Comparison of ENCODE assay signal across 8 mouse cellular contexts in the genomic region with DNA sequence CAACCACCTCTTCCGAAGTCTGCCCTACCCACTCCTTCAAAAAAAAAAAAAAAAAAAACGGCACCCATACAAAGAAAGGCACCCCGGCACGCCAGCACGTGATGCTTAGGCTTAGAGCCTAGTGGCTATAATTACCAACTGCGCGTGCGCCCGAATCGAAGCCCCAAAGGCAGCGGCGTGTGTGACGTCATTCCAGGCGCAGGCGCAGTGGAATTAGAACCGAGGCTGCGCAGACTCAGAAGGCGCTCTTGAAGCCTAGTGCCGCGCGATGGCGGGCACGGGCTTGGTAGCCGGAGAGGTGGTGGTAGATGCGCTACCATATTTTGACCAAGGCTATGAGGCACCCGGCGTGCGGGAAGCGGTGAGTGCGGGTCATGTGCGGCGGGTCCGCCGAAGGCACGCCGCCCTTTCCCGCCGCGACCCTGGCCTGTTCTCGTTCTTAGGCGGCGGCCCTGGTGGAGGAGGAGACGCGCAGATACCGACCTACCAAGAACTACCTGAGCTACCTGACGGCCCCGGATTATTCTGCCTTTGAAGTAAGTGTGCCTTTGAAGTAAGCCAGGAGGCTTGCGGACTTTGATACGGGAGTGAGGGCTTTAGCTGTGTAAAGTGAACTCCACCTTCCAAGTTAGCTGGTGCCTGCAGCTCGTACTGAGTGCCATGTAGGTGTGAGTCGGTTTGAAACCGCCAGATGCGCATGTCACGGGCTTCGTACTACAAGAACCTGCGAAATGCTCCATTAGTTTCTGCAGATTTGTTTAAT. TPM values are rescaled to one million over a fixed set of nuclear protein-coding genes. Genes with fewer than 3 reads are reported as not detected.
A peak's percentile ranks its signal among the peaks of the same experiment; 100 is the strongest.
DNase-seq lines count a peak whose midpoint lies in the region; ATAC-seq lines count a peak whose summit lies in the region.

A gene (plus strand): TSS at position 151 of the 763 bp plus-strand sequence.

- peak within 1 kb of the TSS; percentile 79 for H3K4me3 ChIP-seq in hindbrain, embryonic 13.5 days

- peak; percentile 97 for ATAC-seq in hindbrain, embryonic 13.5 days (ENCODE audit: low FRiP score)

- no peaks in the 10 kb centered on the region for H3K9me3 ChIP-seq in hindbrain, embryonic 13.5 days

- peak within 1 kb of the TSS; percentile 89 for H3K9ac ChIP-seq in hindbrain, embryonic 13.5 days

- peak within 1 kb of the TSS; percentile 74 for H3K4me2 ChIP-seq in hindbrain, embryonic 13.5 days

- peaks cover 31% of the 10 kb centered on the region for H3K36me3 ChIP-seq in hindbrain, embryonic 13.5 days

- peak; percentile 100 for DNase-seq in NIH3T3 (ENCODE audit: low read depth)
- peak; percentile 100 for DNase-seq in cerebellum, postnatal 10 days
- peak; percentile 97 to 99 for DNase-seq in frontal cortex, postnatal 14 days (ENCODE audit: low spot score in 2 of 2)
- peak; percentile 95 to 99 for DNase-seq in layer of hippocampus, postnatal 25 days (ENCODE audit: extremely low spot score in 1 of 2, low spot score in 1 of 2)
- DNase-seq in lung, postnatal 25 days (ENCODE audit: low spot score) = peak; percentile 98
- peak; percentile 100 for DNase-seq in retina, embryonic 14.5 days (ENCODE audit: low spot score)
- DNase-seq in thymus, postnatal 4 days = peak; percentile 100

- peaks cover 18% of the 10 kb centered on the region for H3K4me1 ChIP-seq in hindbrain, embryonic 13.5 days (replicated peaks)

- WGBS in hindbrain, embryonic 13.5 days = under 1% methylated on average over 56 of the region's 56 CpGs

- peak within 1 kb of the TSS; percentile 86 for H3K27ac ChIP-seq in hindbrain, embryonic 13.5 days

- 0 out of 2 replicates have a peak, but pooled peaks cover 3% of the 10 kb centered on the region for H3K27me3 ChIP-seq in hindbrain, embryonic 13.5 days

RNA-seq across cellular contexts. Expression of the gene that starts here (rescaled TPM):
- polyA plus RNA-seq in hindbrain, embryonic 13.5 days (2015; fragmentation: Nextera tagmentation; extraction: Ambion mirVana) = 233 and 236 TPM in 2 replicates
- 10 to 100 TPM; 64.6 to 67.7 TPM for total RNA-seq in layer of hippocampus, postnatal 25 days (2021)

Comparison
In these comparisons a context has a peak if more than half of its experiments do, and no peak if none do; other contexts are left out.
1. Peak in every context shown above with its lines: DNase-seq, ATAC-seq, H3K4me3 ChIP-seq and H3K27ac ChIP-seq.